8 mouse cellular contexts compared by ENCODE assay signal in the genomic region with DNA sequence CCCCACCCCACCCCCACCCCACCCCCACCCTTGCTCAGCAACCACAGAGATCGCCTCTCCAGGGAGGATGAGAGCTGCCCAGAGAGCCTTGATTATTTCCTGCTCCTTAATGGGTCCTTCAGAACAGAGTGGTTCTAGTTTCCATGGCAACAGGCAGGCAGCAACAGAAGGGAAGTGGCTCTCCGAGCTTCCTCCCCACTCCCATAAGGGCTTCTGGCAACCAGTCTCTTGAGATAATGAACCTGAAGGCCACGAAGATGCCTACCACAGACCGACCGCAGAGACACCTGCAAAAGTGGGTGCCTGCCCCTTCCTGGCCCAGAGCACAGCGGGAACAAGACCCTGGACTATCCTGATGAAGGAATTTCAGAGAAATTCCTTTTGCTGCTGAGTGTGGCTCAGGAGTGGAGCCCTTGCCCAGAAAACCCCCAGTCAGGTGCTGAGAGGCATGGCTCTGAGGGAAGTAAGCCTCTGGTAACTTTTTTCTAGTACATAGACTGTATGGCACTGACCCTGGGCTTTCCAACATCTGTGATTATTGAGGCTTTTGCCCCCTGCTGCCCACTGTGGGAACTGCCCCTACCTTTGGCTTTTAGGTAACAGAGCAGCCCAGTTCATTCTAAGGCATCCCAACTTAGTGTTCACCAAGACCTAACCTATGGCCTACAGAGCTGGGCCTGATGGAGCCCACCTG. TPM values are rescaled to one million over a fixed set of nuclear protein-coding genes. Genes with fewer than 3 reads are reported as not detected.
DNase-seq lines count a peak whose midpoint lies in the region; ATAC-seq lines count a peak whose summit lies in the region.

No protein-coding gene starts in this region.

- H3K4me1 ChIP-seq in heart, embryonic 12.5 days (replicated peaks): peaks cover 7% of the 10 kb centered on the region
- peaks cover 12% of the 10 kb centered on the region for H3K4me1 ChIP-seq in lung, embryonic 16.5 days (replicated peaks; ENCODE audit: control insufficient read depth, insufficient read depth, low read length)

- no peak overlapping the region for H3K27ac ChIP-seq in heart, embryonic 12.5 days (ENCODE audit: poor library complexity, severe bottlenecking)
- H3K27ac ChIP-seq in lung, embryonic 16.5 days (ENCODE audit: low read length): peak overlapping the region; percentile 86

- no peak for ATAC-seq in heart, embryonic 12.5 days (ENCODE audit: insufficient number of reproducible peaks, low FRiP score)
- ATAC-seq in lung, embryonic 16.5 days (ENCODE audit: low read depth): peak; percentile 53

- H3K27me3 ChIP-seq in heart, embryonic 12.5 days (replicated peaks): peaks cover 7% of the 10 kb centered on the region; the same call in 1 of the 2 replicates
- no peaks in the 10 kb centered on the region for H3K27me3 ChIP-seq in lung, embryonic 16.5 days (ENCODE audit: control insufficient read depth, insufficient read depth, low read depth, low read length)

- H3K9me3 ChIP-seq in heart, embryonic 12.5 days (replicated peaks): no peaks in the 10 kb centered on the region
- no peaks in the 10 kb centered on the region for H3K9me3 ChIP-seq in lung, embryonic 16.5 days (ENCODE audit: control insufficient read depth, low read length)

- no peaks in the 10 kb centered on the region for H3K36me3 ChIP-seq in heart, embryonic 12.5 days
- no peaks in the 10 kb centered on the region for H3K36me3 ChIP-seq in lung, embryonic 16.5 days (ENCODE audit: control insufficient read depth, insufficient read depth, low read length)

- 14% methylated on average over 6 of the region's 6 CpGs for WGBS in heart, embryonic 12.5 days
- WGBS in lung, embryonic 16.5 days: 23% methylated on average over 6 of the region's 6 CpGs

- H3K4me3 ChIP-seq in heart, embryonic 12.5 days: no peak overlapping the region
- H3K4me3 ChIP-seq in lung, embryonic 16.5 days (ENCODE audit: low read length): no peak overlapping the region

- H3K9ac ChIP-seq in heart, embryonic 12.5 days: no peak overlapping the region
- H3K9ac ChIP-seq in lung, embryonic 16.5 days (ENCODE audit: low read length): no peak overlapping the region

- peak overlapping the region; percentile 34; the same call in 1 of the 2 replicates for H3K4me2 ChIP-seq in heart, embryonic 12.5 days
- peak overlapping the region; percentile 40 for H3K4me2 ChIP-seq in lung, embryonic 16.5 days (ENCODE audit: low read depth, low read length)

- peak; percentile 87 for DNase-seq in CD4-positive, CD25-positive, alpha-beta regulatory T cell, adult 2 months (ENCODE audit: low read depth, low spot score)
- DNase-seq in Muller cell, postnatal 12 days (ENCODE audit: inconsistent ontology term): peak; percentile 50
- peak; percentile 84 for DNase-seq in embryo, embryonic 10.5 days (ENCODE audit: low spot score)
- peak; percentile 85 to 86 for DNase-seq in kidney, postnatal 4 days
- peak; percentile 82 for DNase-seq in retina, embryonic 14.5 days (ENCODE audit: low spot score)
- DNase-seq in thymus, postnatal 36 days: peak; percentile 60 to 69

RNA-seq across cellular contexts. Expression of a gene that starts 5.3 kb away (rescaled TPM):
- polyA plus RNA-seq in heart, embryonic 12.5 days (2016; fragmentation: Nextera tagmentation; extraction: Ambion mirVana): 19.5 and 19.9 TPM in 2 replicates
- polyA plus RNA-seq in lung, embryonic 16.5 days (2015; fragmentation: Nextera tagmentation; extraction: Ambion mirVana): 11.0 and 12.1 TPM in 2 replicates

RNA-seq across cellular contexts. Expression of a gene that starts 25.3 kb away (rescaled TPM):
- polyA plus RNA-seq in heart, embryonic 12.5 days (2016; fragmentation: Nextera tagmentation; extraction: Ambion mirVana): 8.6 and 9.5 TPM in 2 replicates
- 5.5 and 5.7 TPM in 2 replicates for polyA plus RNA-seq in lung, embryonic 16.5 days (2015; fragmentation: Nextera tagmentation; extraction: Ambion mirVana)

RNA-seq across cellular contexts. Expression of a gene that starts 32.6 kb away (rescaled TPM):
- polyA plus RNA-seq in heart, embryonic 12.5 days (2016; fragmentation: Nextera tagmentation; extraction: Ambion mirVana): 27.8 and 28.4 TPM in 2 replicates
- polyA plus RNA-seq in lung, embryonic 16.5 days (2015; fragmentation: Nextera tagmentation; extraction: Ambion mirVana): 38.7 and 41.4 TPM in 2 replicates

RNA-seq across cellular contexts. Expression of a gene that starts 41.4 kb away (rescaled TPM):
- 59.1 and 60.0 TPM in 2 replicates for polyA plus RNA-seq in heart, embryonic 12.5 days (2016; fragmentation: Nextera tagmentation; extraction: Ambion mirVana)
- polyA plus RNA-seq in lung, embryonic 16.5 days (2015; fragmentation: Nextera tagmentation; extraction: Ambion mirVana): 87.5 and 90.2 TPM in 2 replicates

RNA-seq across cellular contexts. Expression of a gene that starts 48.8 kb away (rescaled TPM):
- polyA plus RNA-seq in heart, embryonic 12.5 days (2016; fragmentation: Nextera tagmentation; extraction: Ambion mirVana): not detected in 2 replicates
- polyA plus RNA-seq in lung, embryonic 16.5 days (2015; fragmentation: Nextera tagmentation; extraction: Ambion mirVana): not detected in 2 replicates
